Mouse (Mus musculus) forebrain, embryonic 12.5 days (tissue): ENCODE results near the gene Vmn1r213. TPM values are rescaled to one million over a fixed set of nuclear protein-coding genes. Genes with fewer than 3 reads are reported as not detected.

ENCODE experiments used
- ATAC-seq: fragments of 200-750 bp; cut with Nextera tagmentation; 2 replicates; pipeline ENCODE4 v1.8.0; 2017; ENCODE audit warnings: moderate TSS enrichment; ENCODE audit not compliant: low FRiP score
- H3K27ac ChIP-seq: fragments of 300-500 bp; sonication (generic); 2 replicates; pipeline ENCODE4 v1.5.1; 2016; ENCODE audit warnings: mild to moderate bottlenecking
- H3K27me3 ChIP-seq: fragments of 300-500 bp; sonication (generic); 2 replicates; pipeline ENCODE4 v1.6.1; 2016; ENCODE audit warnings: mild to moderate bottlenecking
- H3K36me3 ChIP-seq: fragments of 300-500 bp; sonication (generic); replicated peaks from 2 replicates; pipeline ENCODE4 v1.6.1; 2016; ENCODE audit warnings: mild to moderate bottlenecking
- H3K4me1 ChIP-seq: fragments of 300-500 bp; sonication (generic); 2 replicates; pipeline ENCODE4 v1.6.1; 2016
- H3K4me2 ChIP-seq: fragments of 300-500 bp; sonication (generic); 2 replicates; pipeline ENCODE4 v1.6.1; 2016; ENCODE audit warnings: mild to moderate bottlenecking, moderate library complexity
- H3K4me3 ChIP-seq: fragments of 300-500 bp; sonication (generic); replicated peaks from 2 replicates; pipeline ENCODE4 v1.5.1; 2016; ENCODE audit warnings: mild to moderate bottlenecking
- H3K9ac ChIP-seq: fragments of 300-500 bp; sonication (generic); 2 replicates; pipeline ENCODE4 v1.6.1; 2016; ENCODE audit warnings: mild to moderate bottlenecking
- H3K9me3 ChIP-seq: fragments of 300-500 bp; sonication (generic); 2 replicates; pipeline ENCODE4 v1.6.1; 2016
- WGBS: fragments of 180-500 bp; shearing (Covaris S2); methylation state at CpG from one replicate; pipeline ENCODE4 v1.1.7; 2016; 5-methylcytosine and 5-hydroxymethylcytosine counted together
- polyA plus RNA-seq: library from polyadenylated mRNA; unstranded; fragments of >200 nt; fragmentation: Nextera tagmentation; extraction: Ambion mirVana; gene quantifications from 2 replicates; pipeline ENCODE4 v1.2.1, GENCODE M21; 2016

Gene Vmn1r213
- not detected in 2 replicates for polyA plus RNA-seq

DNA sequence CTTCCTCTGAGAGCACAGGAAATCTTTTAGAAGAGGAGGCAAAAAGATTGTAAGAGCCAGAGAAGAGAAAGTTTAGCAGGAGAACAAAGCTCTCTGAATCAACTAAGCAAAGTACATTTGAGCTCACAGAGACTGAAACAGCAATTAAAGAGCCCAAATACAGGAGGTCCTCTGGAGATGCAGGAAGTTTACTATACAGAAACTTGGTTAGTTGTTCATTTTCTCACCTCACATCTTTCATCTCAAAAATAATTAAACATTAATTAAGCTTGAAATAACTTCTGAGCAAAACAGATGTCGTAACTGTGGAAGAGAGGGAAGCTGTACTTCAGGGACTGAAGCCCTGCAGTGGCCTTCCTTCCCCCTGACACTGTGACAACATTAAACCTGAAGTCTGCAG is at the start of gene Vmn1r213:
Vmn1r213 (plus strand) TSS at position 301 of the 400 bp plus-strand sequence.
- 83% methylated on average over 1 of the region's 1 CpGs for WGBS
- Histone ChIP-seq H3K36me3 (no peaks in the 10 kb centered on the region), H3K27ac (no peak within 1 kb of the TSS), H3K9ac (no peak within 1 kb of the TSS), H3K9me3 (no peaks in the 10 kb centered on the region), H3K4me1 (no peaks in the 10 kb centered on the region), H3K27me3 (no peaks in the 10 kb centered on the region), H3K4me2 (no peak within 1 kb of the TSS), H3K4me3 (no peak within 1 kb of the TSS)
- ATAC-seq, result no peak

GRCm38 (mm10) chr13:22990214-22990891 is 17.1 kb upstream of the Vmn1r213 start:
- H3K9ac ChIP-seq, result no peak overlapping the region
- H3K4me1 ChIP-seq, result no peaks in the 10 kb centered on the region
- no peaks in the 10 kb centered on the region for H3K36me3 ChIP-seq
- ATAC-seq, result no peak
- no peak overlapping the region for H3K27ac ChIP-seq
- no peak overlapping the region for H3K4me3 ChIP-seq
- H3K27me3 ChIP-seq, result no peaks in the 10 kb centered on the region
- H3K4me2 ChIP-seq, result no peak overlapping the region
- 89% methylated on average over 11 of the region's 11 CpGs for WGBS
- H3K9me3 ChIP-seq, result no peaks in the 10 kb centered on the region

DNA sequence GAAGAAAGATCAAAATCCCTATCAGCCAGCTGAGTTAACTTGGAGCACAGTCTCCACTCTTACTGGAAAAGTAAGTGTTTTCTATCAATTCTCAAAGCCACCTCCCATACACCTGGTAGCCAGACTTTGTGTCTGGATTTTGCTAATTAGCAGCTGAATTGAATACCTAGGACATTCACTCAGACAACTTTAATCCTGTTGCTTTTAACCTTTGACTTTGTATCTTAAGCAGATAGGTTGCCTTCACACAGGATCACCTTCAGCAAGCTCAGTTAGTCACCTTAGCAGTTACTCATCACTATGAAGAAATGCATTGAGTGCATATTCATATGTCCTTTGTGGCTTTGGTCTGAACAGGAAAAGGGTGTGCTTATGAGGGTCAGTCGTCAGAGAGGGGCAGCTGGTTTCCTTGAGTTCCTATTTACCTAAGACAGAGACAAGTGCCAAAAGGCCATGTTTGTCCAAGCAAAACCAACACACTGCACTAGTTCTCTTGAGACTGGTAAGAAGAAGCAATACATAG is 15.2 kb upstream of the Vmn1r213 start:
- WGBS, result 41% methylated on average over 1 of the region's 1 CpGs
- Histone ChIP-seq H3K4me3 (no peak overlapping the region), H3K36me3 (no peaks in the 10 kb centered on the region), H3K4me1 (no peaks in the 10 kb centered on the region), H3K27me3 (no peaks in the 10 kb centered on the region), H3K9me3 (no peaks in the 10 kb centered on the region), H3K27ac (no peak overlapping the region), H3K4me2 (no peak overlapping the region), H3K9ac (no peak overlapping the region)
- no peak for ATAC-seq

DNA sequence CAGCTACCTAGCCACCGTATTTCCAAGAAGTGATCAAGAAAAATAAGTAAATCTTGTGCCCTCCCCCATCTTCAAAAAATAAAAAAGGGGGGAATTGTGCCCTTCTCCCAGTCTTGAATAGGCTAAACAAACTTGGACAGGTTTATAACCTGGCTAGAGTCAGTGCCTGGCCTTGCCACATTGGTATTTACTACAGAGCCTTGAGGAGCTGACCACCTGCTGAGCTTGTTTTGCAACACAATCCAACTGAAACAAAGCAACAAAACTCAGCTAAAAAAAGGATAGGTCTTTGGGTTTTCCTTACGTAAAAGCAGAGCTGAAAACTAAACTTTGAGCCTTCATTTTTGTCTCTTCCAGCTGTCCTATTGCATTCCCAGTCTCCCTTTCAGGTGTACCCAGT is 14.7 kb upstream of the Vmn1r213 start:
- Histone ChIP-seq H3K4me1 (no peaks in the 10 kb centered on the region), H3K9me3 (no peaks in the 10 kb centered on the region), H3K27me3 (no peaks in the 10 kb centered on the region), H3K27ac (no peak overlapping the region), H3K4me2 (no peak overlapping the region), H3K36me3 (no peaks in the 10 kb centered on the region), H3K4me3 (no peak overlapping the region), H3K9ac (no peak overlapping the region)
- 58% methylated on average over 2 of the region's 2 CpGs for WGBS
- ATAC-seq, result no peak

GRCm38 (mm10) chr13:23018158-23018557 is 10.7 kb downstream of the Vmn1r213 start:
- Histone ChIP-seq H3K36me3 (no peaks in the 10 kb centered on the region), H3K4me3 (no peak overlapping the region), H3K4me1 (no peaks in the 10 kb centered on the region), H3K4me2 (no peak overlapping the region), H3K9ac (no peak overlapping the region), H3K9me3 (no peaks in the 10 kb centered on the region), H3K27ac (no peak overlapping the region), H3K27me3 (no peaks in the 10 kb centered on the region)
- ATAC-seq, result no peak

- Histone ChIP-seq H3K9me3 (no peaks in the 10 kb centered on the region), H3K9ac (no peak overlapping the region), H3K27me3 (no peaks in the 10 kb centered on the region), H3K4me2 (no peak overlapping the region), H3K27ac (no peak overlapping the region), H3K4me1 (no peaks in the 10 kb centered on the region), H3K4me3 (no peak overlapping the region), H3K36me3 (no peaks in the 10 kb centered on the region)
- ATAC-seq, result no peak
Observed at GRCm38 (mm10) chr13:23024812-23025211, 17.4 kb downstream of the Vmn1r213 start.

- no peak within 1 kb of the TSS for H3K27ac ChIP-seq
- WGBS, result 89% methylated on average over 3 of the region's 3 CpGs
- no peak within 1 kb of the TSS for H3K9ac ChIP-seq
- H3K27me3 ChIP-seq, result no peaks in the 10 kb centered on the region
- H3K36me3 ChIP-seq, result no peaks in the 10 kb centered on the region
- ATAC-seq, result no peak
- H3K4me2 ChIP-seq, result no peak within 1 kb of the TSS
- no peaks in the 10 kb centered on the region for H3K4me1 ChIP-seq
- H3K9me3 ChIP-seq, result no peaks in the 10 kb centered on the region
- no peak within 1 kb of the TSS for H3K4me3 ChIP-seq
Observed at GRCm38 (mm10) chr13:23030118-23030517, 22.7 kb downstream of the Vmn1r213 start, which contains the start of gene Vmn1r214. Gene Vmn1r214 (plus strand): TSS chr13:23030418.

DNA sequence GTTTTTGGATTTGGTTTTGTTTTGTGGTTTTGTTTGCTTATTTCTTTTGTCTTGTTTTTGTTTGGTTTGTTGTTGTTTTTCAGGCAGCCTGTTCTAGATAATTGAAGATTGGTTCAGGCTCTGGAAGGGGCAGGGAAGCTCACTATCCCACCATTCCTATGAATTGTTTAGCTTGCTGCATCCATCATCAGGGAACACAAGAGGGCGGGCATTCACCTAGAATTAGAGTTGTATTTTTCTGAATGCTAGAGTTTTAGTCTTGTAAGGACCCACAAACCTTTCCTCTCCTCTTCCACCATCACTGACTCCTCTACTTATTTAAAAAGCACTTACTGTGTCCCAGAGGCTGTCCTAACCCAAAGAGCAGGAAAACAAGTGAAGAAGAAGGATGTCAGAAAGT is 50.3 kb downstream of the Vmn1r213 start:
- ATAC-seq, result no peak
- H3K9me3 ChIP-seq, result no peaks in the 10 kb centered on the region
- H3K4me3 ChIP-seq, result no peak overlapping the region
- 53% methylated on average over 1 of the region's 1 CpGs for WGBS
- H3K36me3 ChIP-seq, result no peaks in the 10 kb centered on the region
- H3K4me2 ChIP-seq, result no peak overlapping the region
- H3K9ac ChIP-seq, result no peak overlapping the region
- H3K27me3 ChIP-seq, result no peaks in the 10 kb centered on the region
- H3K27ac ChIP-seq, result no peak overlapping the region
- H3K4me1 ChIP-seq, result no peaks in the 10 kb centered on the region

Other genes with a start within 250 kb of the Vmn1r213 start
- not detected in 2 replicates for gene Vmn1r208, start 230.3 kb upstream of the Vmn1r213 start, polyA plus RNA-seq
- gene Vmn1r209, start 198.0 kb upstream of the Vmn1r213 start, polyA plus RNA-seq, result not detected in 2 replicates
- not detected in 2 replicates for gene Vmn1r210, start 176.3 kb upstream of the Vmn1r213 start, polyA plus RNA-seq
- not detected in 2 replicates for gene Vmn1r211, start 150.1 kb upstream of the Vmn1r213 start, polyA plus RNA-seq
- gene Vmn1r212, start 123.5 kb upstream of the Vmn1r213 start, polyA plus RNA-seq, result not detected in 2 replicates
- not detected in 2 replicates for gene Vmn1r214, start 22.8 kb downstream of the Vmn1r213 start, polyA plus RNA-seq
- not detected in 2 replicates for gene Vmn1r215, start 60.4 kb downstream of the Vmn1r213 start, polyA plus RNA-seq
- gene Vmn1r217, start 110.6 kb downstream of the Vmn1r213 start, polyA plus RNA-seq, result not detected in 2 replicates
- gene Vmn1r218, start 125.5 kb downstream of the Vmn1r213 start, polyA plus RNA-seq, result not detected in 2 replicates
- gene Vmn1r219, start 151.7 kb downstream of the Vmn1r213 start, polyA plus RNA-seq, result 0.03 TPM in 1 of 2 replicates, not detected in the other
- gene Vmn1r220, start 180.3 kb downstream of the Vmn1r213 start, polyA plus RNA-seq, result not detected in 2 replicates
- gene Vmn1r221, start 206.5 kb downstream of the Vmn1r213 start, polyA plus RNA-seq, result not detected in 2 replicates
- not detected in 2 replicates for gene Vmn1r222, start 228.3 kb downstream of the Vmn1r213 start, polyA plus RNA-seq
- gene Vmn1r223, start 239.5 kb downstream of the Vmn1r213 start, polyA plus RNA-seq, result not detected in 2 replicates